Mouse (Mus musculus): ENCODE data around the gene Il2.

DNA sequence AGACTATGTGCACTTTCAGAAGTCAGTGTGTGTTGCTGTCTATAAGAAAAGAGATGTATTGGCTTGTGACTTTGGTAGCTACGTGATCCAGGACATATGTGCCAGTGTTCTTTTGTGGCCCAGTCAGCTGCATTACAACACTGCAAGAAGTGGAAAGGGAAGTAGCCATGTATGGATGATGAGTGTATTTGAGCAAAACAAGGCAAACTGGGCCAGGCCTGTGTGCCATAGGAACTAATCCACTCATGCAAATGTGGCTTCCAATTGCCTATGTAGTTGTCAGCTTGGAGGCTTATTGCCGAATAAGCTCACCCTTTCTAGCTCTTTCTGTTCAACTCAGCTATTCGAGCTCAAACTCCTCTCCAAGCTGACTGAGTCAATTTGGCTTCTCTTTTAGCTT is 13.4 kb upstream of the Il2 start:
- TF ChIP-seq EP300 (IDR thresholded peaks at IDR 0.05; ENCODE audit: insufficient read depth, low read depth, low read length) (no peak), CTCF (IDR thresholded peaks at IDR 0.05; ENCODE audit: low read depth, low read length) (no peak)
